Mouse (Mus musculus): ENCODE results near the gene Cmtr2. TPM values are rescaled to one million over a fixed set of nuclear protein-coding genes. Genes with fewer than 3 reads are reported as not detected.
A peak's percentile ranks its signal among the peaks of the same experiment; 100 is the strongest.

Cmtr2 gene
- polyA plus RNA-seq, 1 experiment from 2014 or later: 10.0 TPM

GRCm38 (mm10) chr8:110185538-110185937 lies 29.9 kb upstream of the Cmtr2 start:
- Histone ChIP-seq H3K4me3 (ENCODE audit: low read depth, low read length) (no peak overlapping the region), H3K27ac (replicated peaks; ENCODE audit: low read depth, low read length) (no peak overlapping the region), H3K27me3 (ENCODE audit: control insufficient read depth, insufficient read depth, low read length) (no peaks in the 10 kb centered on the region), H3K9ac (replicated peaks; ENCODE audit: low read length) (no peak overlapping the region), H3K36me3 (replicated peaks; ENCODE audit: control insufficient read depth, insufficient read depth, low read depth, low read length) (no peaks in the 10 kb centered on the region), H3K4me2 (ENCODE audit: low read depth, low read length) (no peak overlapping the region), H3K4me1 (ENCODE audit: control insufficient read depth, insufficient read depth, low read length) (no peaks in the 10 kb centered on the region; the same call in 1 of the 2 replicates), H3K9me3 (replicated peaks; ENCODE audit: control insufficient read depth, low read length) (no peaks in the 10 kb centered on the region)
- ATAC-seq (replicated peaks; ENCODE audit: insufficient number of reproducible peaks, low FRiP score, low TSS enrichment, low read depth) (no peak), DNase-seq (ENCODE audit: low spot score) (no peak)
- WGBS: 87% methylated on average over 4 of the region's 4 CpGs

GRCm38 (mm10) chr8:110188961-110189750 lies 26.3 kb upstream of the Cmtr2 start:
- Histone ChIP-seq H3K27ac (replicated peaks; ENCODE audit: low read depth, low read length) (no peak overlapping the region), H3K4me2 (ENCODE audit: low read depth, low read length) (no peak overlapping the region), H3K27me3 (ENCODE audit: control insufficient read depth, insufficient read depth, low read length) (no peaks in the 10 kb centered on the region), H3K9ac (replicated peaks; ENCODE audit: low read length) (no peak overlapping the region), H3K9me3 (replicated peaks; ENCODE audit: control insufficient read depth, low read length) (no peaks in the 10 kb centered on the region), H3K4me3 (ENCODE audit: low read depth, low read length) (no peak overlapping the region), H3K4me1 (ENCODE audit: control insufficient read depth, insufficient read depth, low read length) (no peaks in the 10 kb centered on the region), H3K36me3 (replicated peaks; ENCODE audit: control insufficient read depth, insufficient read depth, low read depth, low read length) (no peaks in the 10 kb centered on the region)
- ATAC-seq (replicated peaks; ENCODE audit: insufficient number of reproducible peaks, low FRiP score, low TSS enrichment, low read depth): no peak
- 22% methylated on average over 8 of the region's 8 CpGs for WGBS
- no peak for DNase-seq (ENCODE audit: low spot score)

- Histone ChIP-seq H3K4me1 (ENCODE audit: control insufficient read depth, insufficient read depth, low read length) (no peaks in the 10 kb centered on the region), H3K4me3 (ENCODE audit: low read depth, low read length) (no peak overlapping the region), H3K4me2 (ENCODE audit: low read depth, low read length) (no peak overlapping the region), H3K9me3 (replicated peaks; ENCODE audit: control insufficient read depth, low read length) (no peaks in the 10 kb centered on the region), H3K9ac (replicated peaks; ENCODE audit: low read length) (no peak overlapping the region), H3K27ac (replicated peaks; ENCODE audit: low read depth, low read length) (no peak overlapping the region), H3K27me3 (ENCODE audit: control insufficient read depth, insufficient read depth, low read length) (no peaks in the 10 kb centered on the region), H3K36me3 (replicated peaks; ENCODE audit: control insufficient read depth, insufficient read depth, low read depth, low read length) (no peaks in the 10 kb centered on the region)
- WGBS: 0% methylated on average over 5 of the region's 5 CpGs
- no peak for ATAC-seq (replicated peaks; ENCODE audit: insufficient number of reproducible peaks, low FRiP score, low TSS enrichment, low read depth)
- peak; percentile 89 for DNase-seq (ENCODE audit: low spot score)
Measured at GRCm38 (mm10) chr8:110196678-110197077, 18.8 kb upstream of the Cmtr2 start.

GRCm38 (mm10) chr8:110201806-110202205 lies 13.7 kb upstream of the Cmtr2 start:
- WGBS: 33% methylated on average over 11 of the region's 11 CpGs
- Histone ChIP-seq H3K4me3 (ENCODE audit: low read depth, low read length) (no peak overlapping the region), H3K4me2 (ENCODE audit: low read depth, low read length) (no peak overlapping the region), H3K27ac (replicated peaks; ENCODE audit: low read depth, low read length) (no peak overlapping the region), H3K9ac (replicated peaks; ENCODE audit: low read length) (no peak overlapping the region), H3K27me3 (ENCODE audit: control insufficient read depth, insufficient read depth, low read length) (no peaks in the 10 kb centered on the region), H3K4me1 (ENCODE audit: control insufficient read depth, insufficient read depth, low read length) (no peaks in the 10 kb centered on the region), H3K36me3 (replicated peaks; ENCODE audit: control insufficient read depth, insufficient read depth, low read depth, low read length) (no peaks in the 10 kb centered on the region), H3K9me3 (replicated peaks; ENCODE audit: control insufficient read depth, low read length) (no peaks in the 10 kb centered on the region)
- DNase-seq (ENCODE audit: low spot score) (peak; percentile 65), ATAC-seq (replicated peaks; ENCODE audit: insufficient number of reproducible peaks, low FRiP score, low TSS enrichment, low read depth) (no peak)

- Histone ChIP-seq H3K36me3 (replicated peaks; ENCODE audit: control insufficient read depth, insufficient read depth, low read depth, low read length) (no peaks in the 10 kb centered on the region), H3K27ac (replicated peaks; ENCODE audit: low read depth, low read length) (no peak overlapping the region), H3K9ac (replicated peaks; ENCODE audit: low read length) (no peak overlapping the region), H3K9me3 (replicated peaks; ENCODE audit: control insufficient read depth, low read length) (no peaks in the 10 kb centered on the region), H3K4me3 (ENCODE audit: low read depth, low read length) (no peak overlapping the region), H3K4me2 (ENCODE audit: low read depth, low read length) (no peak overlapping the region), H3K27me3 (ENCODE audit: control insufficient read depth, insufficient read depth, low read length) (no peaks in the 10 kb centered on the region), H3K4me1 (ENCODE audit: control insufficient read depth, insufficient read depth, low read length) (no peaks in the 10 kb centered on the region)
- 71% methylated on average over 5 of the region's 5 CpGs for WGBS
- ATAC-seq (replicated peaks; ENCODE audit: insufficient number of reproducible peaks, low FRiP score, low TSS enrichment, low read depth) (no peak), DNase-seq (ENCODE audit: low spot score) (no peak)
Measured at GRCm38 (mm10) chr8:110216253-110216652, 788 bp downstream of the Cmtr2 start.

- no peaks in the 10 kb centered on the region for H3K36me3 ChIP-seq (replicated peaks; ENCODE audit: control insufficient read depth, insufficient read depth, low read depth, low read length)
- H3K9me3 ChIP-seq (replicated peaks; ENCODE audit: control insufficient read depth, low read length): no peaks in the 10 kb centered on the region
- H3K9ac ChIP-seq (replicated peaks; ENCODE audit: low read length): no peak overlapping the region
- no peaks in the 10 kb centered on the region for H3K4me1 ChIP-seq (ENCODE audit: control insufficient read depth, insufficient read depth, low read length)
- H3K27ac ChIP-seq (replicated peaks; ENCODE audit: low read depth, low read length): no peak overlapping the region
- WGBS: 24% methylated on average over 5 of the region's 5 CpGs
- no peaks in the 10 kb centered on the region for H3K27me3 ChIP-seq (ENCODE audit: control insufficient read depth, insufficient read depth, low read length)
- H3K4me2 ChIP-seq (ENCODE audit: low read depth, low read length): peak overlapping the region; percentile 49
- ATAC-seq (replicated peaks; ENCODE audit: insufficient number of reproducible peaks, low FRiP score, low TSS enrichment, low read depth): peak; percentile 35; the same call in 1 of the 2 replicates
- no peak for DNase-seq (ENCODE audit: low spot score)
- H3K4me3 ChIP-seq (ENCODE audit: low read depth, low read length): peak overlapping the region; percentile 51
Measured at GRCm38 (mm10) chr8:110217198-110217597, 1.7 kb downstream of the Cmtr2 start.

GRCm38 (mm10) chr8:110217681-110218131 lies 2.2 kb downstream of the Cmtr2 start:
- Histone ChIP-seq H3K27ac (replicated peaks; ENCODE audit: low read depth, low read length) (no peak overlapping the region; the same call in 1 of the 2 replicates), H3K9me3 (replicated peaks; ENCODE audit: control insufficient read depth, low read length) (no peaks in the 10 kb centered on the region), H3K4me1 (ENCODE audit: control insufficient read depth, insufficient read depth, low read length) (no peaks in the 10 kb centered on the region), H3K9ac (replicated peaks; ENCODE audit: low read length) (peak overlapping the region; percentile 47; the same call in 1 of the 2 replicates), H3K4me2 (ENCODE audit: low read depth, low read length) (peak overlapping the region; percentile 49), H3K36me3 (replicated peaks; ENCODE audit: control insufficient read depth, insufficient read depth, low read depth, low read length) (no peaks in the 10 kb centered on the region; the same call in 1 of the 2 replicates), H3K4me3 (ENCODE audit: low read depth, low read length) (peak overlapping the region; percentile 51), H3K27me3 (ENCODE audit: control insufficient read depth, insufficient read depth, low read length) (no peaks in the 10 kb centered on the region)
- peak; percentile 99 for ATAC-seq (replicated peaks; ENCODE audit: insufficient number of reproducible peaks, low FRiP score, low TSS enrichment, low read depth)
- WGBS: under 1% methylated on average over 41 of the region's 43 CpGs
- peak; percentile 99 for DNase-seq (ENCODE audit: low spot score)

- 77% methylated on average over 5 of the region's 5 CpGs for WGBS
- DNase-seq (ENCODE audit: low spot score) (no peak), ATAC-seq (replicated peaks; ENCODE audit: insufficient number of reproducible peaks, low FRiP score, low TSS enrichment, low read depth) (no peak)
- H3K27ac ChIP-seq (replicated peaks; ENCODE audit: low read depth, low read length): no peak overlapping the region
- H3K4me1 ChIP-seq (ENCODE audit: control insufficient read depth, insufficient read depth, low read length): no peaks in the 10 kb centered on the region
- peak overlapping the region; percentile 11; the same call in 1 of the 2 replicates for H3K4me2 ChIP-seq (ENCODE audit: low read depth, low read length)
- no peaks in the 10 kb centered on the region for H3K27me3 ChIP-seq (ENCODE audit: control insufficient read depth, insufficient read depth, low read length)
- no peak overlapping the region for H3K9ac ChIP-seq (replicated peaks; ENCODE audit: low read length)
- H3K36me3 ChIP-seq (replicated peaks; ENCODE audit: control insufficient read depth, insufficient read depth, low read depth, low read length): no peaks in the 10 kb centered on the region; the same call in 1 of the 2 replicates
- H3K9me3 ChIP-seq (replicated peaks; ENCODE audit: control insufficient read depth, low read length): no peaks in the 10 kb centered on the region
- H3K4me3 ChIP-seq (ENCODE audit: low read depth, low read length): peak overlapping the region; percentile 51; the same call in 1 of the 2 replicates
Measured at GRCm38 (mm10) chr8:110218511-110218910, 3.0 kb downstream of the Cmtr2 start.

Measured in embryonic facial prominence, embryonic 11.5 days (tissue).